Comparison of ENCODE assay signal across 14 mouse cellular contexts in the genomic region with DNA sequence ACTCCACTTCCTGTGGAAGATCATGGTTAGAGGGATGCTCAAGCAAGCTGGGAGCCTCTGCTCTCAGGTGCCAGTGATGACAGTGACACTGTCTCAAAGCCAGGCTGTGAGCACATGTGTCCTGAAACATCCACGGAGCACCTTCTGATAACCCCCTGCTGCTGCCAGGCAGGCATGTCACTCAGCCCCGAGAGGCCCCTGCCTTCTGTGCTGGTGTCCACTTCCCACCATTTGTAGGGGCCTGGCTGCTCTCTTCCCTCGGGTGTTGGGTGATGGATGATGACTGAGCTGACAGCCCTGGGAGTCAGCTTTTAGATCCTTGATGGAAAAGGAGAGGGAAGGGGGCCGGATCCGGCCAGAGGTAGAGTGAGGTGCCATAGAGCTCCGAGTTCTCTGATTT. TPM values are rescaled to one million over a fixed set of nuclear protein-coding genes. Genes with fewer than 3 reads are reported as not detected.
DNase-seq lines count a peak whose midpoint lies in the region; ATAC-seq and TF ChIP-seq lines count a peak whose summit lies in the region.
"Had no signal": no experiment of that assay in that cellular context is flagged by ENCODE, and none has a peak within 500 bp of the region (broad histone marks: within the 10 kb centered on the region; RNA-seq: fewer than 3 reads in every experiment).

No protein-coding gene starts in this region.

- peak overlapping the region; percentile 9 for H3K4me3 ChIP-seq in heart, embryonic 15.5 days
- H3K4me3 ChIP-seq in limb, embryonic 15.5 days: peak overlapping the region; percentile 73
- no peak overlapping the region for H3K4me3 ChIP-seq in layer of hippocampus, adult 2 months

- peaks cover 50% of the 10 kb centered on the region for H3K4me1 ChIP-seq in heart, embryonic 15.5 days (replicated peaks)
- peaks cover 59% of the 10 kb centered on the region for H3K4me1 ChIP-seq in limb, embryonic 15.5 days

- 11% methylated on average over 6 of the region's 6 CpGs for WGBS in heart, embryonic 15.5 days
- WGBS in limb, embryonic 15.5 days: 7% methylated on average over 6 of the region's 6 CpGs

- peak overlapping the region; percentile 80 for H3K4me2 ChIP-seq in heart, embryonic 15.5 days
- H3K4me2 ChIP-seq in limb, embryonic 15.5 days: peak overlapping the region; percentile 76

- peak; percentile 40; the same call in 1 of the 2 replicates for ATAC-seq in heart, embryonic 15.5 days (replicated peaks; ENCODE audit: insufficient number of reproducible peaks, insufficient read depth, low FRiP score, low read depth)
- no peak for ATAC-seq in limb, embryonic 15.5 days (ENCODE audit: insufficient number of reproducible peaks, low FRiP score, low TSS enrichment, low read depth)
- ATAC-seq: intestine, postnatal 0 days had no signal

- no peak for TF ChIP-seq CTCF in layer of hippocampus, adult 2 months (conservative IDR thresholded peaks at IDR 0.05)

- no peaks in the 10 kb centered on the region for H3K36me3 ChIP-seq in heart, embryonic 15.5 days
- H3K36me3 ChIP-seq in limb, embryonic 15.5 days: no peaks in the 10 kb centered on the region

- H3K27ac ChIP-seq in heart, embryonic 15.5 days: peak overlapping the region; percentile 63
- peak overlapping the region; percentile 85 for H3K27ac ChIP-seq in limb, embryonic 15.5 days
- H3K27ac ChIP-seq in layer of hippocampus, adult 2 months: no peak overlapping the region

- H3K9ac ChIP-seq in heart, embryonic 15.5 days: no peak overlapping the region
- H3K9ac ChIP-seq in limb, embryonic 15.5 days: peak overlapping the region; percentile 31

- H3K9me3 ChIP-seq in heart, embryonic 15.5 days (replicated peaks): no peaks in the 10 kb centered on the region
- H3K9me3 ChIP-seq in limb, embryonic 15.5 days: no peaks in the 10 kb centered on the region

- DNase-seq in embryo, embryonic 10 days (ENCODE audit: low spot score): peak; percentile 63
- DNase-seq in embryo, embryonic 10.5 days (ENCODE audit: low spot score): no peak
- DNase-seq in heart, adult 18-20 months: no peak
- DNase-seq in lung, postnatal 10 days: peak; percentile 19
- DNase-seq in lung, adult 18-20 months: no peak
- no peak for DNase-seq in layer of hippocampus, adult 2 months (ENCODE audit: low spot score in 2 of 2)
- DNase-seq: adrenal gland, postnatal 25 days; gastrocnemius, postnatal 36 days; spleen, adult 18-20 months; thymus, adult 18-20 months had no signal

- 0 out of 2 replicates have a peak, but pooled peaks cover 5% of the 10 kb centered on the region for H3K27me3 ChIP-seq in heart, embryonic 15.5 days
- H3K27me3 ChIP-seq in limb, embryonic 15.5 days: no peaks in the 10 kb centered on the region

RNA-seq across cellular contexts. Expression of a gene that starts 12.0 kb away (rescaled TPM):
- 14.1 and 20.1 TPM in 2 replicates for polyA plus RNA-seq in heart, embryonic 15.5 days (2015; fragmentation: Nextera tagmentation; extraction: Ambion mirVana)
- 1 to 10 TPM in 1 of 2 experiments, under 1 TPM in 1; 0.92 to 1.5 TPM for total RNA-seq in heart, adult 18-20 months (2021)
- 47.6 and 65.0 TPM in 2 replicates for polyA plus RNA-seq in limb, embryonic 15.5 days (2015; fragmentation: Nextera tagmentation; extraction: Ambion mirVana)
- total RNA-seq in layer of hippocampus, adult 2 months (2021): 1 to 10 TPM; 1.4 to 2.5 TPM
- total RNA-seq: megakaryocyte progenitor cell, adult 5-6 weeks had no signal

RNA-seq across cellular contexts. Expression of a gene that starts 16.6 kb away (rescaled TPM):
- polyA plus RNA-seq in heart, embryonic 15.5 days (2015; fragmentation: Nextera tagmentation; extraction: Ambion mirVana): 17.2 and 22.4 TPM in 2 replicates
- 1 to 10 TPM; 6.6 to 7.4 TPM for total RNA-seq in heart, adult 18-20 months (2021)
- polyA plus RNA-seq in limb, embryonic 15.5 days (2015; fragmentation: Nextera tagmentation; extraction: Ambion mirVana): 32.8 and 34.4 TPM in 2 replicates
- total RNA-seq in layer of hippocampus, adult 2 months (2021): 10 to 100 TPM; 36.7 to 40.8 TPM

RNA-seq across cellular contexts. Expression of a gene that starts 39.1 kb away (rescaled TPM):
- polyA plus RNA-seq in heart, embryonic 15.5 days (2015; fragmentation: Nextera tagmentation; extraction: Ambion mirVana): 75.8 and 77.2 TPM in 2 replicates
- total RNA-seq in heart, adult 18-20 months (2021): 10 to 100 TPM; 22.6 to 29.2 TPM
- polyA plus RNA-seq in limb, embryonic 15.5 days (2015; fragmentation: Nextera tagmentation; extraction: Ambion mirVana): 86.3 and 89.5 TPM in 2 replicates
- total RNA-seq in layer of hippocampus, adult 2 months (2021): 10 to 100 TPM; 33.1 to 33.5 TPM

RNA-seq across cellular contexts. Expression of a gene that starts 43.3 kb away (rescaled TPM):
- polyA plus RNA-seq in heart, embryonic 15.5 days (2015; fragmentation: Nextera tagmentation; extraction: Ambion mirVana): 2.1 and 2.6 TPM in 2 replicates
- under 1 TPM; 0.49 to 0.74 TPM for total RNA-seq in heart, adult 18-20 months (2021)
- 2.4 and 3.1 TPM in 2 replicates for polyA plus RNA-seq in limb, embryonic 15.5 days (2015; fragmentation: Nextera tagmentation; extraction: Ambion mirVana)
- total RNA-seq in layer of hippocampus, adult 2 months (2021): 1 to 10 TPM; 4.9 to 5.4 TPM
- total RNA-seq: megakaryocyte progenitor cell, adult 5-6 weeks had no signal

Comparison
In these comparisons a context has a peak if more than half of its experiments do, and no peak if none do; other contexts are left out.
1. DNase-seq: peak in embryo, embryonic 10 days (single experiment) and lung, postnatal 10 days (single experiment); none in embryo, embryonic 10.5 days (single experiment), heart, adult 18-20 months (0 of 2), lung, adult 18-20 months (0 of 2) and layer of hippocampus, adult 2 months (0 of 2).
2. RNA of a gene that starts 16.6 kb away (total RNA-seq): 36.7 to 40.8 TPM in layer of hippocampus, adult 2 months; 6.6 to 7.4 TPM in heart, adult 18-20 months; every median in the first group is over 4 times any median in the second.